Mouse (Mus musculus) embryonic facial prominence, embryonic 14.5 days (tissue): ENCODE data around the gene Arhgap35. TPM values are rescaled to one million over a fixed set of nuclear protein-coding genes. Genes with fewer than 3 reads are reported as not detected.

Experiments used
- ATAC-seq: fragments of 200-750 bp; cut with Nextera tagmentation; 2 replicates; pipeline ENCODE4 v1.8.0; 2017; ENCODE audit warnings: low read depth, moderate number of reproducible peaks, moderate TSS enrichment
- DNase-seq: peaks from one replicate; pipeline ENCODE4 v3.0.0-alpha.2; 2015; ENCODE audit warnings: low spot score
- H3K27ac ChIP-seq: fragments of 300-500 bp; sonication (generic); replicated peaks from 2 replicates; pipeline ENCODE4 v1.5.1; 2014; ENCODE audit warnings: low read depth, mild to moderate bottlenecking, low read length, moderate library complexity
- H3K27me3 ChIP-seq: fragments of 300-500 bp; sonication (generic); replicated peaks from 2 replicates; pipeline ENCODE4 v1.6.1; 2014; ENCODE audit warnings: low read length; ENCODE audit not compliant: control insufficient read depth, insufficient read depth
- H3K36me3 ChIP-seq: fragments of 300-500 bp; sonication (generic); 2 replicates; pipeline ENCODE4 v1.6.1; 2014; ENCODE audit warnings: low read length, mixed read lengths; ENCODE audit not compliant: control insufficient read depth, insufficient read depth
- H3K4me1 ChIP-seq: fragments of 300-500 bp; sonication (generic); 2 replicates; pipeline ENCODE4 v1.6.1; 2014; ENCODE audit warnings: antibody characterized with exemption, low read length; ENCODE audit not compliant: control insufficient read depth, insufficient read depth
- H3K4me2 ChIP-seq: fragments of 300-500 bp; sonication (generic); 2 replicates; pipeline ENCODE4 v1.6.1; 2014; ENCODE audit warnings: low read depth, mild to moderate bottlenecking, low read length, moderate library complexity, mixed read lengths
- H3K4me3 ChIP-seq: fragments of 300-500 bp; sonication (generic); 2 replicates; pipeline ENCODE4 v1.5.1; 2014; ENCODE audit warnings: low read depth, mild to moderate bottlenecking, low read length
- H3K9ac ChIP-seq: fragments of 300-500 bp; sonication (generic); 2 replicates; pipeline ENCODE4 v1.6.1; 2014; ENCODE audit warnings: low read depth, mild to moderate bottlenecking, low read length, moderate library complexity, mixed read lengths
- H3K9me3 ChIP-seq: fragments of 300-500 bp; sonication (generic); 2 replicates; pipeline ENCODE4 v1.6.1; 2016; ENCODE audit warnings: low read length; ENCODE audit not compliant: control insufficient read depth
- WGBS: fragments of 180-500 bp; shearing (Covaris S2); extraction: QIAGEN DNeasy Blood & Tissue Kit; methylation state at CpG from one replicate; pipeline ENCODE4 v1.1.7; 2014; 5-methylcytosine and 5-hydroxymethylcytosine counted together
- polyA plus RNA-seq: library from polyadenylated mRNA; unstranded; fragments of >200 nt; fragmentation: Nextera tagmentation; extraction: Ambion mirVana; gene quantifications from 2 replicates; pipeline ENCODE4 v1.2.1, GENCODE M21; 2014

Arhgap35 gene
- polyA plus RNA-seq, 1 experiment from 2014 or later = 23.0 TPM

GRCm38 (mm10) chr7:16475764-16476599 is 138.8 kb downstream of the Arhgap35 start:
- no peak overlapping the region for H3K27ac ChIP-seq
- no peak overlapping the region for H3K9ac ChIP-seq
- H3K9me3 ChIP-seq = no peaks in the 10 kb centered on the region
- DNase-seq (no peak), ATAC-seq (no peak)
- peak overlapping the region; percentile 51 for H3K4me2 ChIP-seq
- WGBS = 2% methylated on average over 40 of the region's 59 CpGs
- no peaks in the 10 kb centered on the region for H3K4me1 ChIP-seq
- peaks cover 69% of the 10 kb centered on the region for H3K27me3 ChIP-seq
- no peaks in the 10 kb centered on the region for H3K36me3 ChIP-seq
- peak overlapping the region; percentile 27 for H3K4me3 ChIP-seq

GRCm38 (mm10) chr7:16475321-16475720 is 139.5 kb downstream of the Arhgap35 start:
- 4% methylated on average over 8 of the region's 23 CpGs for WGBS

GRCm38 (mm10) chr7:16474445-16474844 is 140.3 kb downstream of the Arhgap35 start:
- no peaks in the 10 kb centered on the region for H3K9me3 ChIP-seq
- peaks cover 78% of the 10 kb centered on the region for H3K27me3 ChIP-seq
- no peak overlapping the region for H3K9ac ChIP-seq
- no peaks in the 10 kb centered on the region for H3K36me3 ChIP-seq
- ATAC-seq (no peak), DNase-seq (no peak)
- H3K4me2 ChIP-seq = peak overlapping the region; percentile 38
- 9% methylated on average over 31 of the region's 33 CpGs for WGBS
- peak overlapping the region; percentile 22 for H3K4me3 ChIP-seq
- H3K27ac ChIP-seq = no peak overlapping the region
- H3K4me1 ChIP-seq = no peaks in the 10 kb centered on the region

More at GRCm38 (mm10) chr7:16475321-16475720, 139.5 kb downstream of the Arhgap35 start:
- ATAC-seq (no peak), DNase-seq (no peak)
- H3K27ac ChIP-seq = no peak overlapping the region
- H3K4me1 ChIP-seq = no peaks in the 10 kb centered on the region
- H3K36me3 ChIP-seq = no peaks in the 10 kb centered on the region
- H3K4me2 ChIP-seq = peak overlapping the region; percentile 51
- H3K9me3 ChIP-seq = no peaks in the 10 kb centered on the region
- H3K27me3 ChIP-seq = peaks cover 72% of the 10 kb centered on the region
- peak overlapping the region; percentile 27 for H3K4me3 ChIP-seq
- no peak overlapping the region for H3K9ac ChIP-seq

DNA sequence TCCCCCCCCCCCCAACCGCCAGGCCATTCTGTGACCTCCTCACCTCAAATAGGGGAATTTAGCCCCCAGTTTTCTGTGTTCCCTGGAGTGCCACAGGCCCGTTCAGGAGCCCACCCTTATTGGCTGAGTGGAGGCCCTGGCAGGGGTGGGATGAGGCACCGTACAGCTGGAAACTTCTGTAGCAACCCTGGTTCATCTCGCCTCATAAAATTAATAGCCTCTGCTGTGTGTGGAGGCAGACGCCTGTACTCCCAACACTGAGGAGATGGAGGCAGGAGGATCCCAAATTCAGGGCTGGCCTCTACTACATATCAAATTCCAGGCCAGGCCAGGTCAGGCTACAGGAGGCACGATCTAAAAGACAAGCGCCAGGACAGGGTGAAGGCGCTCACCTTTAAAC is 140.9 kb downstream of the Arhgap35 start:
- H3K4me3 ChIP-seq = no peak overlapping the region
- H3K36me3 ChIP-seq = no peaks in the 10 kb centered on the region
- no peaks in the 10 kb centered on the region for H3K9me3 ChIP-seq
- no peak overlapping the region for H3K27ac ChIP-seq
- ATAC-seq = no peak
- 54% methylated on average over 8 of the region's 8 CpGs for WGBS
- no peak for DNase-seq
- H3K4me1 ChIP-seq = no peaks in the 10 kb centered on the region
- H3K4me2 ChIP-seq = no peak overlapping the region
- H3K9ac ChIP-seq = no peak overlapping the region
- H3K27me3 ChIP-seq = peaks cover 78% of the 10 kb centered on the region

- no peak for ATAC-seq
- WGBS = 9% methylated on average over 17 of the region's 17 CpGs
- no peak overlapping the region for H3K4me3 ChIP-seq
- H3K4me1 ChIP-seq = no peaks in the 10 kb centered on the region
- DNase-seq = no peak
- H3K4me2 ChIP-seq = no peak overlapping the region
- H3K27me3 ChIP-seq = peaks cover 70% of the 10 kb centered on the region
- no peaks in the 10 kb centered on the region for H3K36me3 ChIP-seq
- no peak overlapping the region for H3K9ac ChIP-seq
- no peaks in the 10 kb centered on the region for H3K9me3 ChIP-seq
- H3K27ac ChIP-seq = no peak overlapping the region
These were observed 142.6 kb downstream of the Arhgap35 start for GRCm38 (mm10) chr7:16472116-16472709.

DNA sequence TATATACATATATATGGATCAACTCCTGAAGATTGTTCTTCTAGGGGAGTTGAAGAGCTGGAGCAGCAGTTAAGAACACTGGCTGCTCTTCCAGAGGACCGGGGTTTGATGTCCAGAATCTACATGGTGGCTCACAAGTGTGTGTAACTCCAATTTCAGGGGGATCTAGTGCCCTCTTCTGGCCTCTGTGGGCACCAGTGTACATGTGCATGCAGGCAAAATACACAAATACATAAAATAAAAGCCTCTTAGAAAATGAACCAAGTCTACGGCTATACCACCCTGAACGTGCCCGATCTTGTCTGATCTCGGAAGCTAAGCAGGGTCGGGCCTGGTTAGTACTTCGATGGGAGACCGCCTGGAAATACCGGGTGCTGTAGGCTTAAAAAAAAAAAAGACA is 143.2 kb downstream of the Arhgap35 start:
- WGBS = 36% methylated on average over 9 of the region's 9 CpGs
- Histone ChIP-seq H3K27me3 (peaks cover 63% of the 10 kb centered on the region), H3K9ac (no peak overlapping the region), H3K27ac (no peak overlapping the region), H3K9me3 (no peaks in the 10 kb centered on the region), H3K36me3 (no peaks in the 10 kb centered on the region), H3K4me3 (no peak overlapping the region), H3K4me2 (no peak overlapping the region), H3K4me1 (no peaks in the 10 kb centered on the region)
- DNase-seq (no peak), ATAC-seq (no peak)

DNA sequence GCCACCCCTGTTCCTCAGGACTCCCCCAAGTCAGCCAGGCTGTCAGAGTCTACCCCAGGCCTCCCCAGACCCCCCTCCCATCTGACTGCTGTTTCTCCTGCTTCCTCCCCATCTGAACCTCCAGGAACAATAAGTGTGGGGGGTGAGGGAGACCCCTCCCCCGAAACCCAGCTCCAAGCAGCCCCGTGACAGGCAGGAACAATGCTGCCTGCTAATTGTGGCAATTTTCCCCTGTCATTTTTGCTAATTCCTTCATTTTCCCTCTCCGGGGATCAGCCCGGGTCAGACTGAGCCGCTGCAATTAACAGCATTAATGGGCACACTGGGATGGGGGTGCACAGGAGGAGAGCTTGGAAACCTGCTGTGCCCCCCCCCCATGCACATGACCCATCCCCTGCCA is 146.7 kb downstream of the Arhgap35 start:
- Histone ChIP-seq H3K4me2 (no peak overlapping the region), H3K4me3 (no peak overlapping the region), H3K27me3 (peaks cover 29% of the 10 kb centered on the region), H3K27ac (no peak overlapping the region), H3K4me1 (no peaks in the 10 kb centered on the region), H3K9ac (no peak overlapping the region), H3K36me3 (no peaks in the 10 kb centered on the region), H3K9me3 (no peaks in the 10 kb centered on the region)
- 18% methylated on average over 5 of the region's 5 CpGs for WGBS
- DNase-seq (no peak), ATAC-seq (no peak)

- no peak overlapping the region for H3K27ac ChIP-seq
- ATAC-seq (no peak), DNase-seq (no peak)
- H3K4me2 ChIP-seq = no peak overlapping the region
- H3K9ac ChIP-seq = no peak overlapping the region
- H3K9me3 ChIP-seq = no peaks in the 10 kb centered on the region
- H3K4me1 ChIP-seq = no peaks in the 10 kb centered on the region
- no peaks in the 10 kb centered on the region for H3K36me3 ChIP-seq
- H3K27me3 ChIP-seq = peaks cover 15% of the 10 kb centered on the region
- 58% methylated on average over 4 of the region's 4 CpGs for WGBS
- H3K4me3 ChIP-seq = no peak overlapping the region
These were observed 148.2 kb downstream of the Arhgap35 start for GRCm38 (mm10) chr7:16466565-16466964.
